Mouse (Mus musculus) right cerebral cortex, postnatal 14 days (tissue): Measurements from ENCODE around the gene Kcnh6.
A peak's percentile ranks its signal among the peaks of the same experiment; 100 is the strongest.

Source experiments
- DNase-seq: peaks from one replicate; pipeline ENCODE4 v3.0.0; 2022

Kcnh6 gene

GRCm38 (mm10) chr11:106065073-106065922 is 57.4 kb downstream of the Kcnh6 start:
- DNase-seq: no peak

GRCm38 (mm10) chr11:106065923-106066571 is 58.1 kb downstream of the Kcnh6 start, which contains the start of gene Taco1:
TSS of gene Taco1 (plus strand) at chr11:106066061.
- peak; percentile 96 for DNase-seq

DNA sequence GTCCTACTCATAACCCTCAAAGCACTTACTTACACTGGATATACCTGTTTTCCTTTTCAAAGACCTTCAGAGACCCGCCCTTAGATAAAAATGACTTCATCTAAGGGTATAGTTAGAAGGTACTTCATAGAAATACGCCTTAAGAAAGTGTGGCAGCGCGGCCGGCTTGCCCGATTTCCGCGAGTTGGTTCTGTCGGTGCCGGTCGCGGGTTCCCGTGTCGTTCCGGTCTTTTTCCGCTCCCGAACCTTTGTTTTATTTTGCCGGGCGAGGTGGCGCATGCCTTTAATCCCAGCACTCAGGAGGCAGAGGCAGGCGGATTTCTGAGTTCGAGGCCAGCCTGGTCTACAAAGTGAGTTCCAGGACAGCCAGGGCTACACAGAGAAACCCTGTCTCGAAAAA is 58.7 kb downstream of the Kcnh6 start:
- DNase-seq: peak; percentile 64

GRCm38 (mm10) chr11:106073774-106074173 is 65.8 kb downstream of the Kcnh6 start:
- no peak for DNase-seq

GRCm38 (mm10) chr11:106076321-106076720 is 68.4 kb downstream of the Kcnh6 start:
- DNase-seq: peak; percentile 75
